Mouse (Mus musculus) layer of hippocampus, adult 18-20 months (tissue): Measurements from ENCODE around the gene 1700012B07Rik. TPM values are rescaled to one million over a fixed set of nuclear protein-coding genes. Genes with fewer than 3 reads are reported as not detected.

ENCODE experiments used
- DNase-seq, 2 experiments: peaks; one replicate each; pipeline ENCODE4 v3.0.0; 2022; ENCODE audit warnings: low spot score in 2 of 2
- total RNA-seq, 2 experiments: library from RNA; stranded (reverse); gene quantifications; 2 replicates each; pipeline ENCODE4 v1.2.3; 2021

The 1700012B07Rik gene
- total RNA-seq, 2 experiments from 2014 or later = not detected

DNA sequence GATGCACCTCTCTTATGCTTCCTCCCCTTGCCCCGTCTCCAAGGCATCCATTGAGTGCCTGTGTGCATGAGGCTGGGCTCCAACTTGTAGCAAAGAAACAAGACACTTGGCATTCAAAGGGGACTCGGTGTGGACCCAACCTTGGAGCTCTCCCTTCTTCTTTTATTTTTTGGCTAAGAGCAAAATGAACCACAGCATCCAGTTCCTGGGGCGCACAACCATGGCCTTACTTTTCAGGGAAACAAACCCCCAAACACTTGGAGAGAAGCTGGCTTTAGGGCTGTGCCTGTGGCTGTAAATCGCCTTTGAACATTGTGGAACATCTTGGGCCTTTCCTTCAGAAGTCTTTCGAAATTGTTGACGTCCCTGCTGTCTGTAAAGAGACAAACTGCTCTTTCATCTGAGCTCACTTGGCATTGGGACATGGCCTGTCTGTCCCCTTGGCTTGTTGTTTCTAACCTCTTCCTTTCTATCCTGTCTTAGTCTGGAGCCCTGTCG, 73.7 kb downstream of the 1700012B07Rik start:
- DNase-seq = peak; percentile 20 to 54

DNA sequence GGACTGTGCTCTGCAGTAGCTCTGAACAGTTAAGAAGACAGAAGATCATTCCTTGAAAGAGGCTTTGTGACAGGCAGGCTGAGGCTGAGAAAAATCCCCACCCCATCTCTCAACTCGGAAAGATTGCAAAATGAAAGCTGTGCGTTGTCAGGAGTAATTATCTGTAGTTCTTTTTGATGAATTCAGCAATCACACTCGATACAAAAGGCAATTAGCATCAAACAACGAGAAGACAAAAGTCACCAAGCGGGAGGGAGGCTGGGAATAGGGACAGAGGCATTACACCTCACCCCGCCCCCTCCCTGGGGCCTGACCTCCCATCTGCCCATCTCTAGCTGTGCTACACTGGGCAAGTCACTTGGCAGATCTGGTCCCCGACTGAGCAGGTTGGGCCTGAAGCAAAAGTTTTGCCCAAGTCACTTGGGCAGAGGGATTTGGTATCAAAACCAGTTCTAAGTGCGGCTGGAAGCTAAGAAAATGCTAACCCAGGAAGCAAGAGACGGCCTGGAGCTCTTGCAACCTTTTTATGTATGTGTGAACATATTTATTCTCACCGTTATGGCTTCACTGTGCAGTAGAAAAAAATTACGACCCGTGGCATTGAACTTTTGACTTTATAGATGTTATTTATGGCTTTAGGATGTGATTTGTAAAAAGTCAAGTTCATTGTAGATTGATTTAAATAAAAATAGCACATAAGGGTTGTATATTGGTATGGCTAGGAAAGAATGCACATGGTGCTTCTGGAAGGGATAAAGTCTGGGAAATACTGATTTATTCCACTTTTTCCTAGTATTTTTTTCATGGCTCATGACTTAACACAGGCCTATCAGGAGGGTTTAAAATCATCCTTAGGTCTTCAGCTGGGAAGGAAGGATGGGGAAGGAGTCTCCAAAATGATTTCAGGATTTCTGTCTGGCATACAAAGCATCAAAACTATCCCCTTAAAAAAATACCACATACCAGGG, 75.9 kb downstream of the 1700012B07Rik start:
- DNase-seq = peak in 1 of 2 experiments; percentile 5

DNA sequence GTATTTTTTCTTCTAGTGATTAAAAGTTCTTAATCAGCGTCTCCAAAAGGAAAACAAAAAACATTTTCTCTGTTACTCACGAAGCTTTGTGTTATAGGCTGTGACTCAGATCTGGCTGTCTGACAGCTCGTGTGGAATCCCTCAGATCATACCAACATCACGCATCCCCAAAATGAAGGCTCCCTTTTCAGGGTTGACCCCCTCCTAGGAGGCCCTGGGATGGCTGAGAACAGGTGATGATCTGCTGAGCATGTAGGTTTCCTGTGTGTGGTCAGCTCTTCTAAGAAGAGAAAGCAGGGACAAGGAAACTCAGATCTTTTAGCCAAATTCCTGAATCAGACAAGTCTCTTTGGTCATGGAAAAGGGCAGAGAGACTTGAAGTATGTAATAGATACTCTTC, 82.6 kb downstream of the 1700012B07Rik start:
- DNase-seq = no peak

DNA sequence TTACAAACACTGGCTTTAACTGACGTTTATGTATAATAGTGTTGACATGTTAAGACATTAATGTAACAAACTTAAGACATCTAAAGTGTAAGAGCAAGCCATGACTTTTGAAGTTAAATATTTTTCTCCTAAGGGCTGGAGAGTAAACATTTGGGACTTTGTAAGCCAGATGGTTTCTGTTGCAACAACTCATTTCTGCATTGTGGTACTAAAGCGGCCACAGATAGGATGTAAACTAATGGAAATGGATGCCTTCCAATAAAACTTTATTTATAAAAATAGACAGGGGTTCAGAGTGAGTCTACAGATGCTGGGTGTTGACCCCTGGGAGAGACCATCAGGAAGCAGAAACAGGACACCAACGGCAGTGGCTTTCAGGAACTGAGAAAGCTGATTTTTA, 89.9 kb downstream of the 1700012B07Rik start:
- DNase-seq = no peak

Other genes starting within 250 kb of the 1700012B07Rik start
- gene Wipi1, start 216.1 kb downstream of the 1700012B07Rik start, total RNA-seq = 10 to 100 TPM; 21.1 to 21.6 TPM
- 100 to 1,000 TPM; 567 to 586 TPM for gene Prkar1a, start 178.6 kb downstream of the 1700012B07Rik start, total RNA-seq
- 10 to 100 TPM; 14.9 to 16.4 TPM for gene Fam20a, start 105.8 kb downstream of the 1700012B07Rik start, total RNA-seq
- 10 to 100 TPM; 10.6 to 11.5 TPM for gene Abca8b, start 167.8 kb upstream of the 1700012B07Rik start, total RNA-seq